In genomic region chr1:87186261-87187036, GRCm38 (mm10) we compare ENCODE assay signal across 8 mouse cellular contexts. TPM values are rescaled to one million over a fixed set of nuclear protein-coding genes. Genes with fewer than 3 reads are reported as not detected.
DNase-seq lines count a peak whose midpoint lies in the region; ATAC-seq and TF ChIP-seq lines count a peak whose summit lies in the region.

No protein-coding gene starts in this region.

- peak; percentile 55; the same call in 1 of the 2 replicates for ATAC-seq in limb, embryonic 13.5 days (ENCODE audit: low FRiP score, low read depth)

- H3K9ac ChIP-seq in limb, embryonic 13.5 days = peak overlapping the region; percentile 70

- peaks cover 17% of the 10 kb centered on the region for H3K4me1 ChIP-seq in limb, embryonic 13.5 days
- H3K4me1 ChIP-seq in small intestine, adult 2 months (ENCODE audit: control insufficient read depth, insufficient read depth, insufficient read length, low read length) = peaks cover 11% of the 10 kb centered on the region; the same call in 1 of the 2 replicates

- H3K36me3 ChIP-seq in limb, embryonic 13.5 days = no peaks in the 10 kb centered on the region
- H3K36me3 ChIP-seq in small intestine, adult 2 months (ENCODE audit: control insufficient read depth, insufficient read depth, low read length) = no peaks in the 10 kb centered on the region

- H3K4me2 ChIP-seq in limb, embryonic 13.5 days (replicated peaks) = peak overlapping the region; percentile 88

- DNase-seq in embryo, embryonic 10 days (ENCODE audit: low spot score) = peak; percentile 64
- no peak for DNase-seq in embryo, embryonic 9.5 days (ENCODE audit: extremely low spot score)
- peak; percentile 31 for DNase-seq in thymus, postnatal 4 days
- DNase-seq in thymus, postnatal 25 days = no peak
- DNase-seq in adrenal gland, postnatal 25 days = no peak
- DNase-seq in adrenal gland, postnatal 14 days = no peak

- no peak overlapping the region for H3K27ac ChIP-seq in limb, embryonic 13.5 days
- H3K27ac ChIP-seq in small intestine, adult 2 months (ENCODE audit: insufficient read depth, low read depth, low read length) = no peak overlapping the region

- TF ChIP-seq CTCF in small intestine, adult 2 months (IDR thresholded peaks at IDR 0.05; ENCODE audit: extremely low read depth, insufficient read length, insufficient replicate concordance, low read depth, low read length) = no peak

- TF ChIP-seq POLR2A in small intestine, adult 2 months (IDR thresholded peaks at IDR 0.05; ENCODE audit: low read depth, low read length) = no peak

- H3K9me3 ChIP-seq in limb, embryonic 13.5 days = no peaks in the 10 kb centered on the region

- 2% methylated on average over 54 of the region's 54 CpGs for WGBS in limb, embryonic 13.5 days
- WGBS in small intestine, adult 2 months = 3% methylated on average over 54 of the region's 54 CpGs

- peak overlapping the region; percentile 59 for H3K4me3 ChIP-seq in limb, embryonic 13.5 days
- peak overlapping the region; percentile 81 for H3K4me3 ChIP-seq in small intestine, adult 2 months (ENCODE audit: low read depth, low read length)

- H3K27me3 ChIP-seq in limb, embryonic 13.5 days = peaks cover 75% of the 10 kb centered on the region
- H3K27me3 ChIP-seq in small intestine, adult 2 months (ENCODE audit: control insufficient read depth, insufficient read depth, low read length) = peaks cover 18% of the 10 kb centered on the region

RNA-seq across cellular contexts. Expression of gene Prss56, which starts 3.3 kb away (rescaled TPM):
- polyA plus RNA-seq in limb, embryonic 13.5 days (2015; fragmentation: Nextera tagmentation; extraction: Ambion mirVana) = 0.19 TPM in 1 of 2 replicates, not detected in the other
- not detected in 2 replicates for polyA plus RNA-seq in small intestine, adult 2 months (2012; rRNA removed)
- not detected in 2 replicates for total RNA-seq in adrenal gland, postnatal 25 days (2021)
- total RNA-seq in adrenal gland, postnatal 14 days (2021) = not detected in 2 replicates

RNA-seq across cellular contexts. Expression of gene Chrnd, which starts 4.0 kb away (rescaled TPM):
- 4.5 and 4.8 TPM in 2 replicates for polyA plus RNA-seq in limb, embryonic 13.5 days (2015; fragmentation: Nextera tagmentation; extraction: Ambion mirVana)
- 0.05 and 0.33 TPM in 2 replicates for polyA plus RNA-seq in small intestine, adult 2 months (2012; rRNA removed)
- total RNA-seq in adrenal gland, postnatal 25 days (2021) = not detected in 2 replicates
- total RNA-seq in adrenal gland, postnatal 14 days (2021) = not detected in 2 replicates

RNA-seq across cellular contexts. Expression of gene Chrng, which starts 18.0 kb away (rescaled TPM):
- 18.2 and 20.8 TPM in 2 replicates for polyA plus RNA-seq in limb, embryonic 13.5 days (2015; fragmentation: Nextera tagmentation; extraction: Ambion mirVana)
- polyA plus RNA-seq in small intestine, adult 2 months (2012; rRNA removed) = not detected in 2 replicates
- total RNA-seq in adrenal gland, postnatal 25 days (2021) = not detected in 2 replicates
- total RNA-seq in adrenal gland, postnatal 14 days (2021) = not detected in 2 replicates

RNA-seq across cellular contexts. Expression of gene Eif4e2, which starts 27.3 kb away (rescaled TPM):
- polyA plus RNA-seq in limb, embryonic 13.5 days (2015; fragmentation: Nextera tagmentation; extraction: Ambion mirVana) = 178 and 181 TPM in 2 replicates
- polyA plus RNA-seq in small intestine, adult 2 months (2012; rRNA removed) = 11.3 and 16.5 TPM in 2 replicates
- 89.9 and 96.0 TPM in 2 replicates for total RNA-seq in adrenal gland, postnatal 25 days (2021)
- 94.4 and 104 TPM in 2 replicates for total RNA-seq in adrenal gland, postnatal 14 days (2021)

RNA-seq across cellular contexts. Expression of gene Ecel1, which starts 30.1 kb away (rescaled TPM):
- polyA plus RNA-seq in limb, embryonic 13.5 days (2015; fragmentation: Nextera tagmentation; extraction: Ambion mirVana) = 0.69 and 1.1 TPM in 2 replicates
- 0.22 and 1.7 TPM in 2 replicates for polyA plus RNA-seq in small intestine, adult 2 months (2012; rRNA removed)
- 0.67 and 0.73 TPM in 2 replicates for total RNA-seq in adrenal gland, postnatal 25 days (2021)
- 0.70 and 2.6 TPM in 2 replicates for total RNA-seq in adrenal gland, postnatal 14 days (2021)

Comparison
In these comparisons a context has a peak if more than half of its experiments do, and no peak if none do; other contexts are left out.
1. DNase-seq: peak in embryo, embryonic 10 days (single experiment) and thymus, postnatal 4 days (single experiment); none in embryo, embryonic 9.5 days (single experiment), thymus, postnatal 25 days (single experiment), adrenal gland, postnatal 25 days (single experiment) and adrenal gland, postnatal 14 days (single experiment).